Mouse (Mus musculus): Measurements from ENCODE around the gene Cdon. TPM values are rescaled to one million over a fixed set of nuclear protein-coding genes. Genes with fewer than 3 reads are reported as not detected.

The Cdon gene
- total and polyA plus RNA-seq, 3 experiments = 1.0 to 1.5 TPM; not detected in 1

DNA sequence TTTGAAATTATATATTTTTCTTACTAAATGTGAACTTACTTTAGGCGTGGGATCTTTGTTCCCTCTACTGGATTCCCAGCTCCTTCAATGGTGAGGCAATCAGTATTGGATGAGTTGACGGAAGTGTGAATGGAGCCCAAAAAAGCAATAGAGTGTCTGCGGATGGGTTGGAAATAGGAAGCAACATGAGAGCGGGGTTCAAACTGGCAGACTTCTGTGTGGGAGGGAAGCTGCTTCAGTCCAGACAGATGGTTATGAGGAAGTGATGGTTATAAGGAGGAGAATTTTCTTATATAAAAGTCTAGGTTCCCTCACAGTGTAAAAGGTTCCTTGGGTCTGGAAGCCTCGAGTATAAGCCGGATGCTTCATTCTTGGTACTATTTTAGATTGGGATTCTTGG, 58.5 kb downstream of the Cdon start:
- DNase-seq (ENCODE audit: low read depth, low spot score) = no peak
- Histone ChIP-seq H3K27me3 (ENCODE audit: control insufficient read depth in 1 of 2, insufficient read depth in 2 of 2, low read length in 2 of 2) (no peaks in the 10 kb centered on the region), H3K27ac (ENCODE audit: control insufficient read depth, low read depth, low read length) (no peak overlapping the region), H3K4me1 (ENCODE audit: control insufficient read depth in 1 of 2, insufficient read depth in 2 of 2, low read length in 2 of 2) (no peaks in the 10 kb centered on the region), H3K9me3 (replicated peaks; ENCODE audit: insufficient read depth, low read length) (no peaks in the 10 kb centered on the region), H3K36me3 (ENCODE audit: control insufficient read depth in 1 of 2, insufficient read depth in 2 of 2, low read length in 2 of 2) (no peaks in the 10 kb centered on the region), H3K4me3 (ENCODE audit: control insufficient read depth in 1 of 2, insufficient read depth in 1 of 2, low read depth in 2 of 2, low read length in 2 of 2) (no peak overlapping the region), H3K9ac (ENCODE audit: control insufficient read depth, low read depth, low read length, poor library complexity, severe bottlenecking) (no peak overlapping the region), H3K79me2 (ENCODE audit: control insufficient read depth, insufficient read depth, low read length, poor library complexity) (no peaks in the 10 kb centered on the region)
- TF ChIP-seq POLR2AphosphoS5 (IDR thresholded peaks at IDR 0.05; ENCODE audit: borderline replicate concordance, low read depth, low read length) (no peak), KAT2A (conservative IDR thresholded peaks at IDR 0.05; ENCODE audit: low read depth, low read length) (no peak), MEF2A (IDR thresholded peaks at IDR 0.05; ENCODE audit: extremely low read depth, insufficient replicate concordance, low read depth, low read length, poor library complexity, severe bottlenecking) (no peak)

- Histone ChIP-seq H3K9ac (ENCODE audit: control insufficient read depth, low read depth, low read length, poor library complexity, severe bottlenecking) (no peak overlapping the region), H3K27ac (ENCODE audit: control insufficient read depth, low read depth, low read length) (no peak overlapping the region), H3K36me3 (ENCODE audit: control insufficient read depth in 1 of 2, insufficient read depth in 2 of 2, low read length in 2 of 2) (no peaks in the 10 kb centered on the region), H3K27me3 (ENCODE audit: control insufficient read depth in 1 of 2, insufficient read depth in 2 of 2, low read length in 2 of 2) (no peaks in the 10 kb centered on the region), H3K79me2 (ENCODE audit: control insufficient read depth, insufficient read depth, low read length, poor library complexity) (no peaks in the 10 kb centered on the region), H3K9me3 (replicated peaks; ENCODE audit: insufficient read depth, low read length) (no peaks in the 10 kb centered on the region), H3K4me3 (ENCODE audit: control insufficient read depth in 1 of 2, insufficient read depth in 1 of 2, low read depth in 2 of 2, low read length in 2 of 2) (no peak overlapping the region), H3K4me1 (ENCODE audit: control insufficient read depth in 1 of 2, insufficient read depth in 2 of 2, low read length in 2 of 2) (no peaks in the 10 kb centered on the region)
- TF ChIP-seq GATA1 (IDR thresholded peaks at IDR 0.05; ENCODE audit: low read depth, low read length) (no peak), CHD2 (IDR thresholded peaks at IDR 0.05; ENCODE audit: low read length) (no peak), CHD1 (IDR thresholded peaks at IDR 0.05; ENCODE audit: low read depth, low read length) (no peak), TAL1 (IDR thresholded peaks at IDR 0.05; ENCODE audit: low read length) (no peak), SMC3 (IDR thresholded peaks at IDR 0.05; ENCODE audit: low read depth, low read length) (no peak), TCF12 (IDR thresholded peaks at IDR 0.05; ENCODE audit: low read depth, low read length) (no peak), POLR2A (IDR thresholded peaks at IDR 0.05; ENCODE audit: control insufficient read depth in 1 of 2, insufficient read depth in 1 of 2, low read depth in 1 of 2, low read length in 2 of 2, poor library complexity in 1 of 2) (no peak), MXI1 (IDR thresholded peaks at IDR 0.05; ENCODE audit: low read depth, low read length) (no peak)
- no peak for DNase-seq (ENCODE audit: low read depth, low spot score)
Observed at GRCm38 (mm10) chr9:35482014-35482898, 61.3 kb downstream of the Cdon start.

- Histone ChIP-seq H3K4me1 (ENCODE audit: control insufficient read depth in 1 of 2, insufficient read depth in 2 of 2, low read length in 2 of 2) (no peaks in the 10 kb centered on the region), H3K36me3 (ENCODE audit: control insufficient read depth in 1 of 2, insufficient read depth in 2 of 2, low read length in 2 of 2) (no peaks in the 10 kb centered on the region), H3K9me3 (replicated peaks; ENCODE audit: insufficient read depth, low read length) (no peaks in the 10 kb centered on the region), H3K4me3 (ENCODE audit: control insufficient read depth in 1 of 2, insufficient read depth in 1 of 2, low read depth in 2 of 2, low read length in 2 of 2) (no peak overlapping the region), H3K27ac (ENCODE audit: control insufficient read depth, low read depth, low read length) (no peak overlapping the region), H3K79me2 (ENCODE audit: control insufficient read depth, insufficient read depth, low read length, poor library complexity) (no peaks in the 10 kb centered on the region), H3K9ac (ENCODE audit: control insufficient read depth, low read depth, low read length, poor library complexity, severe bottlenecking) (no peak overlapping the region), H3K27me3 (ENCODE audit: control insufficient read depth in 1 of 2, insufficient read depth in 2 of 2, low read length in 2 of 2) (no peaks in the 10 kb centered on the region)
- no peak for DNase-seq (ENCODE audit: low read depth, low spot score)
- no peak for TF ChIP-seq MYC (IDR thresholded peaks at IDR 0.05; ENCODE audit: low read depth, low read length)
- no peak for TF ChIP-seq MAX (IDR thresholded peaks at IDR 0.05; ENCODE audit: low read length)
- TF ChIP-seq KAT2A (conservative IDR thresholded peaks at IDR 0.05; ENCODE audit: low read depth, low read length) = no peak
- TF ChIP-seq POLR2AphosphoS2 (IDR thresholded peaks at IDR 0.05; ENCODE audit: low read length) = no peak
- TF ChIP-seq TCF12 (IDR thresholded peaks at IDR 0.05; ENCODE audit: low read depth, low read length) = no peak
Observed at GRCm38 (mm10) chr9:35483949-35484348, 63.0 kb downstream of the Cdon start.
